Mouse (Mus musculus) forebrain, embryonic 11.5 days (tissue): Measurements from ENCODE around the gene Fhad1. TPM values are rescaled to one million over a fixed set of nuclear protein-coding genes. Genes with fewer than 3 reads are reported as not detected.

Source experiments
- ATAC-seq: fragments of 200-750 bp; cut with Nextera tagmentation; replicated peaks from 2 replicates; pipeline ENCODE4 v1.8.0; 2017; ENCODE audit warnings: moderate TSS enrichment; ENCODE audit not compliant: low FRiP score
- DNase-seq: peaks from one replicate; pipeline ENCODE4 v3.0.0-alpha.2; 2017; ENCODE audit warnings: low spot score
- H3K27ac ChIP-seq: fragments of 300-500 bp; sonication (generic); 2 replicates; pipeline ENCODE4 v1.5.1; 2014; ENCODE audit warnings: low read depth, low read length
- H3K27me3 ChIP-seq: fragments of 300-500 bp; sonication (generic); 2 replicates; pipeline ENCODE4 v1.6.1; 2014; ENCODE audit warnings: mild to moderate bottlenecking, low read length, mixed read lengths; ENCODE audit not compliant: control insufficient read depth, insufficient read depth
- H3K36me3 ChIP-seq: fragments of 300-500 bp; sonication (generic); 2 replicates; pipeline ENCODE4 v1.6.1; 2014; ENCODE audit warnings: mild to moderate bottlenecking, low read length, moderate library complexity, mixed read lengths; ENCODE audit not compliant: control insufficient read depth, insufficient read depth
- H3K4me1 ChIP-seq: fragments of 300-500 bp; sonication (generic); replicated peaks from 2 replicates; pipeline ENCODE4 v1.6.1; 2014; ENCODE audit warnings: low read length, mixed read lengths; ENCODE audit not compliant: control insufficient read depth, insufficient read depth
- H3K4me2 ChIP-seq: fragments of 300-500 bp; sonication (generic); 2 replicates; pipeline ENCODE4 v1.6.1; 2014; ENCODE audit warnings: low read depth, mild to moderate bottlenecking, low read length, moderate library complexity, mixed read lengths; ENCODE audit not compliant: severe bottlenecking
- H3K4me3 ChIP-seq: fragments of 300-500 bp; sonication (generic); 2 replicates; pipeline ENCODE4 v1.5.1; 2014; ENCODE audit warnings: low read depth, low read length
- H3K9ac ChIP-seq: fragments of 300-500 bp; sonication (generic); 2 replicates; pipeline ENCODE4 v1.6.1; 2014; ENCODE audit warnings: low read length
- H3K9me3 ChIP-seq: fragments of 300-500 bp; sonication (generic); 2 replicates; pipeline ENCODE4 v1.6.1; 2016; ENCODE audit warnings: low read length, mixed read lengths; ENCODE audit not compliant: control insufficient read depth
- WGBS: fragments of 180-500 bp; shearing (Covaris S2); extraction: QIAGEN DNeasy Blood & Tissue Kit; methylation state at CpG from one replicate; pipeline ENCODE4 v1.1.7; 2014; 5-methylcytosine and 5-hydroxymethylcytosine counted together
- polyA plus RNA-seq: library from polyadenylated mRNA; unstranded; fragments of >200 nt; fragmentation: Nextera tagmentation; extraction: Ambion mirVana; gene quantifications from 2 replicates; pipeline ENCODE4 v1.2.1, GENCODE M21; 2014

Gene Fhad1
- polyA plus RNA-seq, 1 experiment from 2014 or later, result 0.57 TPM

GRCm38 (mm10) chr4:142023166-142023565, 8.3 kb upstream of the Fhad1 start:
- Histone ChIP-seq H3K9me3 (no peaks in the 10 kb centered on the region), H3K36me3 (no peaks in the 10 kb centered on the region), H3K4me3 (no peak overlapping the region), H3K27ac (no peak overlapping the region), H3K27me3 (no peaks in the 10 kb centered on the region), H3K4me1 (no peaks in the 10 kb centered on the region), H3K4me2 (no peak overlapping the region), H3K9ac (no peak overlapping the region)
- DNase-seq, result no peak
- 81% methylated on average over 4 of the region's 4 CpGs for WGBS
- ATAC-seq, result no peak

- DNase-seq, result no peak
- no peak overlapping the region for H3K9ac ChIP-seq
- no peak for ATAC-seq
- H3K4me3 ChIP-seq, result no peak overlapping the region
- peaks cover 10% of the 10 kb centered on the region; the same call in 1 of the 2 replicates for H3K27me3 ChIP-seq
- H3K36me3 ChIP-seq, result no peaks in the 10 kb centered on the region
- WGBS, result 70% methylated on average over 15 of the region's 15 CpGs
- H3K27ac ChIP-seq, result no peak overlapping the region
- peaks cover 7% of the 10 kb centered on the region; the same call in 1 of the 2 replicates for H3K4me1 ChIP-seq
- no peaks in the 10 kb centered on the region for H3K9me3 ChIP-seq
- no peak overlapping the region for H3K4me2 ChIP-seq
These were observed 2.8 kb upstream of the Fhad1 start for GRCm38 (mm10) chr4:142017686-142018085.

- DNase-seq (no peak), ATAC-seq (no peak)
- Histone ChIP-seq H3K27me3 (peaks cover 10% of the 10 kb centered on the region; the same call in 1 of the 2 replicates), H3K27ac (no peak overlapping the region), H3K4me2 (no peak overlapping the region), H3K4me1 (peaks cover 7% of the 10 kb centered on the region; the same call in 1 of the 2 replicates), H3K36me3 (no peaks in the 10 kb centered on the region), H3K9ac (no peak overlapping the region), H3K4me3 (no peak overlapping the region), H3K9me3 (no peaks in the 10 kb centered on the region)
- WGBS, result 90% methylated on average over 13 of the region's 13 CpGs
These were observed 3.6 kb downstream of the Fhad1 start for GRCm38 (mm10) chr4:142011236-142011635.

- Histone ChIP-seq H3K9ac (no peak overlapping the region), H3K4me3 (no peak overlapping the region), H3K4me2 (no peak overlapping the region), H3K4me1 (peaks cover 6% of the 10 kb centered on the region; the same call in 1 of the 2 replicates), H3K36me3 (no peaks in the 10 kb centered on the region), H3K9me3 (no peaks in the 10 kb centered on the region), H3K27ac (no peak overlapping the region), H3K27me3 (peaks cover 10% of the 10 kb centered on the region; the same call in 1 of the 2 replicates)
- 86% methylated on average over 7 of the region's 7 CpGs for WGBS
- no peak for DNase-seq
- ATAC-seq, result no peak
These were observed 4.4 kb downstream of the Fhad1 start for GRCm38 (mm10) chr4:142010441-142010840.

- no peak overlapping the region for H3K4me3 ChIP-seq
- peaks cover 2% of the 10 kb centered on the region; the same call in 1 of the 2 replicates for H3K27me3 ChIP-seq
- H3K4me2 ChIP-seq, result no peak overlapping the region
- 88% methylated on average over 11 of the region's 11 CpGs for WGBS
- no peaks in the 10 kb centered on the region for H3K9me3 ChIP-seq
- ATAC-seq, result no peak
- no peak for DNase-seq
- H3K36me3 ChIP-seq, result no peaks in the 10 kb centered on the region
- H3K9ac ChIP-seq, result no peak overlapping the region
- H3K27ac ChIP-seq, result no peak overlapping the region
- H3K4me1 ChIP-seq, result 0 out of 2 replicates have a peak, but pooled peaks cover 1% of the 10 kb centered on the region
These were observed 6.7 kb downstream of the Fhad1 start for GRCm38 (mm10) chr4:142008206-142008605.

GRCm38 (mm10) chr4:142000581-142000980, 14.3 kb downstream of the Fhad1 start:
- no peak overlapping the region for H3K4me3 ChIP-seq
- H3K9me3 ChIP-seq, result no peaks in the 10 kb centered on the region
- 76% methylated on average over 9 of the region's 9 CpGs for WGBS
- DNase-seq, result no peak
- H3K27ac ChIP-seq, result no peak overlapping the region
- H3K4me2 ChIP-seq, result no peak overlapping the region
- no peaks in the 10 kb centered on the region for H3K27me3 ChIP-seq
- no peak overlapping the region for H3K9ac ChIP-seq
- no peak for ATAC-seq
- H3K4me1 ChIP-seq, result 0 out of 2 replicates have a peak, but pooled peaks cover 3% of the 10 kb centered on the region
- no peaks in the 10 kb centered on the region for H3K36me3 ChIP-seq

GRCm38 (mm10) chr4:141999494-142000074, 15.3 kb downstream of the Fhad1 start:
- no peak overlapping the region for H3K27ac ChIP-seq
- ATAC-seq (no peak), DNase-seq (no peak)
- no peak overlapping the region for H3K4me3 ChIP-seq
- no peaks in the 10 kb centered on the region for H3K9me3 ChIP-seq
- H3K4me2 ChIP-seq, result no peak overlapping the region
- WGBS, result 70% methylated on average over 7 of the region's 7 CpGs
- H3K36me3 ChIP-seq, result no peaks in the 10 kb centered on the region
- H3K9ac ChIP-seq, result no peak overlapping the region
- H3K4me1 ChIP-seq, result 0 out of 2 replicates have a peak, but pooled peaks cover 2% of the 10 kb centered on the region
- H3K27me3 ChIP-seq, result no peaks in the 10 kb centered on the region

GRCm38 (mm10) chr4:141998282-141998821, 16.5 kb downstream of the Fhad1 start:
- ATAC-seq (peak; percentile 89), DNase-seq (peak; percentile 61)
- Histone ChIP-seq H3K9me3 (no peaks in the 10 kb centered on the region), H3K4me3 (peak overlapping the region; percentile 36), H3K27me3 (no peaks in the 10 kb centered on the region), H3K9ac (peak overlapping the region; percentile 45; the same call in 1 of the 2 replicates), H3K4me1 (0 out of 2 replicates have a peak, but pooled peaks cover 2% of the 10 kb centered on the region), H3K27ac (no peak overlapping the region), H3K36me3 (no peaks in the 10 kb centered on the region), H3K4me2 (peak overlapping the region; percentile 61)
- WGBS, result 28% methylated on average over 11 of the region's 11 CpGs

- DNase-seq (no peak), ATAC-seq (no peak)
- 85% methylated on average over 3 of the region's 3 CpGs for WGBS
- Histone ChIP-seq H3K4me1 (0 out of 2 replicates have a peak, but pooled peaks cover 2% of the 10 kb centered on the region), H3K9me3 (no peaks in the 10 kb centered on the region), H3K4me2 (no peak overlapping the region), H3K4me3 (no peak overlapping the region), H3K36me3 (no peaks in the 10 kb centered on the region), H3K27me3 (no peaks in the 10 kb centered on the region), H3K27ac (no peak overlapping the region), H3K9ac (no peak overlapping the region)
These were observed 18.0 kb downstream of the Fhad1 start for GRCm38 (mm10) chr4:141996880-141997279.
